18 mouse cellular contexts compared by ENCODE assay signal in genomic region chr3:142356661-142357060, GRCm38 (mm10). TPM values are rescaled to one million over a fixed set of nuclear protein-coding genes. Genes with fewer than 3 reads are reported as not detected.
DNase-seq lines count a peak whose midpoint lies in the region; ATAC-seq and TF ChIP-seq lines count a peak whose summit lies in the region.
"Had no signal": no experiment of that assay in that cellular context is flagged by ENCODE, and none has a peak within 500 bp of the region (broad histone marks: within the 10 kb centered on the region; RNA-seq: fewer than 3 reads in every experiment).

No protein-coding gene starts in this region.

- H3K27ac ChIP-seq in MEL (ENCODE audit: control insufficient read depth, low read depth, low read length), result no peak overlapping the region
- no peak overlapping the region for H3K27ac ChIP-seq in forebrain, embryonic 16.5 days (ENCODE audit: low read length)
- no peak overlapping the region for H3K27ac ChIP-seq in hindbrain, postnatal 0 days
- H3K27ac ChIP-seq in hindbrain, embryonic 10.5 days, result no peak overlapping the region
- H3K27ac ChIP-seq: limb, embryonic 15.5 days had no signal

- peaks cover 0 to 11% of the 10 kb centered on the region in 2 experiments; a peak in 2 of 4 replicates for H3K36me3 ChIP-seq in MEL (ENCODE audit: control insufficient read depth in 1 of 2, insufficient read depth in 2 of 2, low read length in 2 of 2)
- H3K36me3 ChIP-seq in splenic B cell, adult 2 months (ENCODE audit: control insufficient read depth, insufficient read depth, low read length, poor library complexity, severe bottlenecking), result 0 out of 2 replicates have a peak, but pooled peaks cover 2% of the 10 kb centered on the region
- H3K36me3 ChIP-seq in forebrain, embryonic 16.5 days (ENCODE audit: control insufficient read depth, insufficient read depth), result no peaks in the 10 kb centered on the region
- H3K36me3 ChIP-seq in hindbrain, postnatal 0 days (ENCODE audit: insufficient read depth, low read length), result no peaks in the 10 kb centered on the region
- H3K36me3 ChIP-seq in hindbrain, embryonic 10.5 days, result no peaks in the 10 kb centered on the region
- H3K36me3 ChIP-seq: limb, embryonic 15.5 days had no signal

- no peak for TF ChIP-seq EP300 in MEL (IDR thresholded peaks at IDR 0.05; ENCODE audit: low read depth in 1 of 2, low read length in 2 of 2)

- no peaks in the 10 kb centered on the region for H3K27me3 ChIP-seq in MEL (ENCODE audit: control insufficient read depth in 1 of 2, insufficient read depth in 2 of 2, low read length in 2 of 2)
- no peaks in the 10 kb centered on the region for H3K27me3 ChIP-seq in splenic B cell, adult 2 months (ENCODE audit: control insufficient read depth, insufficient read depth, low read length, poor library complexity, severe bottlenecking)
- no peaks in the 10 kb centered on the region for H3K27me3 ChIP-seq in forebrain, embryonic 16.5 days (replicated peaks; ENCODE audit: control insufficient read depth, insufficient read depth, low read length)
- no peaks in the 10 kb centered on the region for H3K27me3 ChIP-seq in hindbrain, postnatal 0 days (ENCODE audit: insufficient read depth, low read length)
- no peaks in the 10 kb centered on the region for H3K27me3 ChIP-seq in hindbrain, embryonic 10.5 days (ENCODE audit: insufficient read depth, poor library complexity, severe bottlenecking)
- H3K27me3 ChIP-seq: heart, embryonic 12.5 days; limb, embryonic 15.5 days had no signal

- WGBS in forebrain, embryonic 16.5 days, result 88% methylated on average over 4 of the region's 4 CpGs
- 79% methylated on average over 4 of the region's 4 CpGs for WGBS in hindbrain, postnatal 0 days
- WGBS in hindbrain, embryonic 10.5 days, result 78% methylated on average over 4 of the region's 4 CpGs

- H3K4me3 ChIP-seq in MEL (ENCODE audit: control insufficient read depth in 1 of 2, insufficient read depth in 1 of 2, low read depth in 2 of 2, low read length in 2 of 2), result no peak overlapping the region
- H3K4me3 ChIP-seq in forebrain, embryonic 16.5 days (replicated peaks; ENCODE audit: low read length), result no peak overlapping the region
- H3K4me3 ChIP-seq in hindbrain, postnatal 0 days (ENCODE audit: low read length), result no peak overlapping the region
- H3K4me3 ChIP-seq in hindbrain, embryonic 10.5 days, result no peak overlapping the region
- H3K4me3 ChIP-seq: erythroblast, embryonic 14.5 days; heart, embryonic 12.5 days; limb, embryonic 15.5 days had no signal

- DNase-seq in CD4-positive helper T cell, adult 2 months (ENCODE audit: low read depth, low spot score), result peak; percentile 78
- peak; percentile 16 for DNase-seq in MEL (ENCODE audit: low read depth, low spot score)
- peak; percentile 43 for DNase-seq in splenic B cell, adult 2 months (ENCODE audit: low read depth, low spot score)
- no peak for DNase-seq in hindbrain, postnatal 0 days (ENCODE audit: low spot score)
- DNase-seq in hindbrain, embryonic 10.5 days (ENCODE audit: low spot score), result no peak
- DNase-seq in gastrocnemius, adult 18-20 months (ENCODE audit: low spot score), result no peak
- DNase-seq: adrenal gland, postnatal 14 days; cerebellum, adult 9-10 months; gastrocnemius, postnatal 36 days; heart, postnatal 4 days; kidney, adult 11 months; kidney, postnatal 10 days; lung, embryonic 14.5 days had no signal

- no peak for TF ChIP-seq RAD21 in MEL (IDR thresholded peaks at IDR 0.05; ENCODE audit: low read depth, low read length)

- no peak overlapping the region for H3K4me2 ChIP-seq in forebrain, embryonic 16.5 days (ENCODE audit: low read length)
- no peak overlapping the region for H3K4me2 ChIP-seq in hindbrain, postnatal 0 days (ENCODE audit: low read depth, low read length)
- H3K4me2 ChIP-seq: heart, embryonic 12.5 days; limb, embryonic 15.5 days; lung, embryonic 14.5 days had no signal

- TF ChIP-seq POLR2A in MEL (IDR thresholded peaks at IDR 0.05; ENCODE audit: control insufficient read depth in 1 of 2, insufficient read depth in 1 of 2, low read depth in 1 of 2, low read length in 2 of 2, poor library complexity in 1 of 2), result no peak

- H3K9ac ChIP-seq in MEL (ENCODE audit: control insufficient read depth, low read depth, low read length, poor library complexity, severe bottlenecking), result no peak overlapping the region
- no peak overlapping the region for H3K9ac ChIP-seq in forebrain, embryonic 16.5 days (replicated peaks; ENCODE audit: low read depth, low read length)
- H3K9ac ChIP-seq in hindbrain, postnatal 0 days (replicated peaks; ENCODE audit: low read length), result no peak overlapping the region
- H3K9ac ChIP-seq: heart, embryonic 12.5 days; limb, embryonic 15.5 days; lung, embryonic 14.5 days had no signal

- H3K9me3 ChIP-seq in MEL (replicated peaks; ENCODE audit: insufficient read depth, low read length), result no peaks in the 10 kb centered on the region
- no peaks in the 10 kb centered on the region for H3K9me3 ChIP-seq in forebrain, embryonic 16.5 days (ENCODE audit: control insufficient read depth, low read length)
- no peaks in the 10 kb centered on the region for H3K9me3 ChIP-seq in hindbrain, postnatal 0 days (ENCODE audit: low read length)
- H3K9me3 ChIP-seq in hindbrain, embryonic 10.5 days, result no peaks in the 10 kb centered on the region
- H3K9me3 ChIP-seq: heart, embryonic 12.5 days; limb, embryonic 15.5 days had no signal

- TF ChIP-seq CTCF in MEL (IDR thresholded peaks at IDR 0.05 in 2 of 3, conservative IDR thresholded peaks at IDR 0.05 in 1 of 3; ENCODE audit: control insufficient read depth in 1 of 3, insufficient read depth in 1 of 3, low read depth in 2 of 3, low read length in 3 of 3, poor library complexity in 1 of 3, severe bottlenecking in 1 of 3), result no peak
- TF ChIP-seq CTCF in hindbrain, postnatal 0 days (IDR thresholded peaks at IDR 0.05; ENCODE audit: low read depth), result no peak

- H3K4me1 ChIP-seq in MEL (ENCODE audit: control insufficient read depth in 1 of 2, insufficient read depth in 2 of 2, low read length in 2 of 2), result peaks cover 0 to 4% of the 10 kb centered on the region in 2 experiments; a peak in 2 of 4 replicates
- no peaks in the 10 kb centered on the region for H3K4me1 ChIP-seq in forebrain, embryonic 16.5 days (replicated peaks; ENCODE audit: control insufficient read depth, insufficient read depth, low read length)
- no peaks in the 10 kb centered on the region for H3K4me1 ChIP-seq in hindbrain, postnatal 0 days (ENCODE audit: insufficient read depth, low read length)
- no peaks in the 10 kb centered on the region for H3K4me1 ChIP-seq in hindbrain, embryonic 10.5 days (replicated peaks)
- H3K4me1 ChIP-seq: heart, embryonic 12.5 days; limb, embryonic 15.5 days had no signal

- peak; percentile 91 for ATAC-seq in megakaryocyte, adult 5-6 weeks (ENCODE audit: poor library complexity, severe bottlenecking)
- no peak for ATAC-seq in forebrain, embryonic 16.5 days
- no peak for ATAC-seq in hindbrain, postnatal 0 days

- H3K79me2 ChIP-seq in MEL (ENCODE audit: control insufficient read depth, insufficient read depth, low read length, poor library complexity), result no peaks in the 10 kb centered on the region

TF ChIP-seq in MEL, 35 proteins besides CTCF, POLR2A, EP300 and RAD21:
- TF ChIP-seq ZNF384 (IDR thresholded peaks at IDR 0.05; ENCODE audit: low read depth, low read length) (no peak), USF1 (IDR thresholded peaks at IDR 0.05; ENCODE audit: low read depth, low read length) (no peak), ZC3H11A (IDR thresholded peaks at IDR 0.05; ENCODE audit: low read depth, low read length) (no peak), ZMIZ1 (IDR thresholded peaks at IDR 0.05; ENCODE audit: low read depth, low read length) (no peak), ZKSCAN1 (IDR thresholded peaks at IDR 0.05; ENCODE audit: low read depth, low read length) (no peak), ETS1 (IDR thresholded peaks at IDR 0.05; ENCODE audit: low read depth, low read length) (no peak), MAX (IDR thresholded peaks at IDR 0.05; ENCODE audit: low read length) (no peak), ELF1 (IDR thresholded peaks at IDR 0.05; ENCODE audit: low read depth, low read length) (no peak), TAL1 (IDR thresholded peaks at IDR 0.05; ENCODE audit: low read length) (no peak), CHD2 (IDR thresholded peaks at IDR 0.05; ENCODE audit: low read length) (no peak)

RNA-seq across cellular contexts. Expression of gene Pdlim5, which starts 38.8 kb away (rescaled TPM):
- total RNA-seq in MEL (2012; rRNA removed), result 6.7 and 8.7 TPM in 2 replicates
- 1 to 10 TPM in 1 of 2 experiments, not detected in 1; 9.9 TPM for polyA plus RNA-seq in MEL (2012; ENCODE audit: insufficient read depth in 1 of 2, insufficient read length in 2 of 2, low read depth in 1 of 2, low replicate concordance in 2 of 2, missing spikeins in 1 of 2)
- 52.0 and 54.7 TPM in 2 replicates for total RNA-seq in megakaryocyte, adult 5-6 weeks (2015)
- total RNA-seq in megakaryocyte, adult 5-6 weeks (2017), result 42.0 and 43.7 TPM in 2 replicates
- 10.0 and 11.5 TPM in 2 replicates for polyA plus RNA-seq in forebrain, embryonic 16.5 days (2015; fragmentation: Nextera tagmentation; extraction: Ambion mirVana)
- 24.4 and 29.7 TPM in 2 replicates for total RNA-seq in hindbrain, postnatal 0 days (2014; rRNA removed)
- 17.0 and 17.4 TPM in 2 replicates for polyA plus RNA-seq in hindbrain, postnatal 0 days (2015; fragmentation: Nextera tagmentation; extraction: Ambion mirVana)
- polyA plus RNA-seq in hindbrain, embryonic 10.5 days (2016; fragmentation: Nextera tagmentation; extraction: Ambion mirVana), result 14.6 and 19.3 TPM in 2 replicates
- total RNA-seq in gastrocnemius, adult 18-20 months (2021), result 100 to 1,000 TPM; 496 to 567 TPM

Comparison
In these comparisons a context has a peak if more than half of its experiments do, and no peak if none do; other contexts are left out.
1. DNase-seq: peak in CD4-positive helper T cell, adult 2 months (single experiment), MEL (single experiment) and splenic B cell, adult 2 months (single experiment); none in hindbrain, postnatal 0 days (single experiment), hindbrain, embryonic 10.5 days (single experiment) and gastrocnemius, adult 18-20 months (single experiment).
2. RNA of gene Pdlim5, which starts 38.8 kb away (total RNA-seq): 496 to 567 TPM in gastrocnemius, adult 18-20 months; 42.0 to 54.7 TPM in megakaryocyte, adult 5-6 weeks, 24.4 to 29.7 TPM in hindbrain, postnatal 0 days and 6.7 to 8.7 TPM in MEL; every median in the first group is over 4 times any median in the second.